Mouse (Mus musculus): ENCODE results near the gene Man1a.

DNA sequence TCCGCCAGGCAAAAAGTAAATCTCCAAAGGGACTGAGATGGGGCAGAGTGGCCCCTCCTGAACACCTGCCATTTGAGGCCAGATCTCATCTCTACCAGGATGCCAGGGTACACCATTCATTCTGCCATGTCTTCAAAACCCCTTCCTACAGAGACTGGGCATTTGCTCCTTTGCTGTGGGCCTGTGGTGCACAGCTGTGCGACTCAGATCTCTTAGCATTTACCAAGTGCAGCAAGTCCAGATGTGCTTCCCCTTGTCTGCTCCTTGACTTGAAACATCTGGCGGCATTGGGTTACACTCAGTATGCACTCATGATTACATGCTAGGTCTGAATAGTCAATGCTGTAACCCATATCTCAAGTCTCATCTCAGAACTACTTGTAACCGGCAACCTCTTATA, 28.5 kb downstream of the Man1a start:
- TF ChIP-seq CTCF (IDR thresholded peaks at IDR 0.05) (no peak), POLR2A (IDR thresholded peaks at IDR 0.05; ENCODE audit: insufficient read depth, low read depth, low read length) (no peak)

Data from heart, adult 2 months (tissue).